ENCODE assay signal across 12 mouse cellular contexts in genomic region chr2:79760018-79760417, GRCm38 (mm10). TPM values are rescaled to one million over a fixed set of nuclear protein-coding genes. Genes with fewer than 3 reads are reported as not detected.
DNase-seq lines count a peak whose midpoint lies in the region; ATAC-seq and TF ChIP-seq lines count a peak whose summit lies in the region.
"Had no signal": no experiment of that assay in that cellular context is flagged by ENCODE, and none has a peak within 500 bp of the region (broad histone marks: within the 10 kb centered on the region; RNA-seq: fewer than 3 reads in every experiment).

No protein-coding gene starts in this region.

- H3K27me3 ChIP-seq in embryonic facial prominence, embryonic 14.5 days (replicated peaks; ENCODE audit: control insufficient read depth, insufficient read depth, low read length), result no peaks in the 10 kb centered on the region
- H3K27me3 ChIP-seq in midbrain, postnatal 0 days (ENCODE audit: insufficient read depth, low read length), result no peaks in the 10 kb centered on the region
- H3K27me3 ChIP-seq: limb, embryonic 12.5 days had no signal

- no peak overlapping the region; the same call in 1 of the 2 replicates for H3K27ac ChIP-seq in embryonic facial prominence, embryonic 14.5 days (replicated peaks; ENCODE audit: low read depth, low read length)
- H3K27ac ChIP-seq in midbrain, postnatal 0 days (ENCODE audit: low read depth, low read length), result no peak overlapping the region
- H3K27ac ChIP-seq: heart, embryonic 15.5 days; limb, embryonic 12.5 days had no signal

- WGBS in embryonic facial prominence, embryonic 14.5 days, result 58% methylated on average over 4 of the region's 4 CpGs
- 72% methylated on average over 4 of the region's 4 CpGs for WGBS in midbrain, postnatal 0 days

- ATAC-seq in embryonic facial prominence, embryonic 14.5 days (ENCODE audit: low read depth), result no peak
- no peak for ATAC-seq in midbrain, postnatal 0 days (ENCODE audit: low FRiP score)

- intact Hi-C loops in heart, postnatal 10 days (cut with DNase I), result no loop called here
- intact Hi-C loops in heart, postnatal 36 days (cut with DNase I), result no loop called here

- no peak overlapping the region for H3K4me2 ChIP-seq in embryonic facial prominence, embryonic 14.5 days (ENCODE audit: low read depth, low read length)
- H3K4me2 ChIP-seq in midbrain, postnatal 0 days (ENCODE audit: low read depth, low read length, poor library complexity, severe bottlenecking), result no peak overlapping the region
- H3K4me2 ChIP-seq: heart, embryonic 15.5 days; limb, embryonic 12.5 days had no signal

- H3K9me3 ChIP-seq in embryonic facial prominence, embryonic 14.5 days (ENCODE audit: control insufficient read depth, low read length), result no peaks in the 10 kb centered on the region
- H3K9me3 ChIP-seq in midbrain, postnatal 0 days (ENCODE audit: low read length), result no peaks in the 10 kb centered on the region
- H3K9me3 ChIP-seq: heart, embryonic 15.5 days; limb, embryonic 12.5 days had no signal

- DNase-seq in heart, postnatal 10 days, result peak; percentile 8 to 13
- DNase-seq in heart, adult 11 months, result no peak
- DNase-seq in embryonic facial prominence, embryonic 14.5 days (ENCODE audit: low spot score), result peak; percentile 30
- DNase-seq in heart, postnatal 36 days, result peak; percentile 7 to 16
- peak; percentile 28 for DNase-seq in right cerebral cortex, postnatal 14 days
- DNase-seq in thymus, postnatal 25 days, result no peak
- no peak for DNase-seq in midbrain, postnatal 0 days (ENCODE audit: low spot score)
- DNase-seq: cerebellum, adult 11 months; kidney, adult 9 months; thymus, postnatal 14 days had no signal

- H3K4me3 ChIP-seq in embryonic facial prominence, embryonic 14.5 days (ENCODE audit: low read depth, low read length), result no peak overlapping the region
- H3K4me3 ChIP-seq in midbrain, postnatal 0 days (ENCODE audit: low read depth, low read length), result no peak overlapping the region
- H3K4me3 ChIP-seq: heart, embryonic 15.5 days; limb, embryonic 12.5 days had no signal

- peaks cover 10% of the 10 kb centered on the region for H3K4me1 ChIP-seq in embryonic facial prominence, embryonic 14.5 days (ENCODE audit: control insufficient read depth, insufficient read depth, low read length)
- no peaks in the 10 kb centered on the region for H3K4me1 ChIP-seq in midbrain, postnatal 0 days (ENCODE audit: insufficient read depth, low read length)
- H3K4me1 ChIP-seq: heart, embryonic 15.5 days; limb, embryonic 12.5 days had no signal

- H3K36me3 ChIP-seq in embryonic facial prominence, embryonic 14.5 days (ENCODE audit: control insufficient read depth, insufficient read depth, low read length), result no peaks in the 10 kb centered on the region
- no peaks in the 10 kb centered on the region for H3K36me3 ChIP-seq in midbrain, postnatal 0 days (ENCODE audit: insufficient read depth, low read length)
- H3K36me3 ChIP-seq: heart, embryonic 15.5 days; limb, embryonic 12.5 days had no signal

- TF ChIP-seq CTCF in midbrain, postnatal 0 days (IDR thresholded peaks at IDR 0.05), result no peak

- no peak overlapping the region for H3K9ac ChIP-seq in embryonic facial prominence, embryonic 14.5 days (ENCODE audit: low read depth, low read length)
- H3K9ac ChIP-seq in midbrain, postnatal 0 days (replicated peaks; ENCODE audit: low read length, poor library complexity, severe bottlenecking), result no peak overlapping the region
- H3K9ac ChIP-seq: heart, embryonic 15.5 days; limb, embryonic 12.5 days had no signal

RNA-seq across cellular contexts. Expression of gene Ppp1r1c, which starts 52.4 kb away (rescaled TPM):
- under 1 TPM in 1 of 2 experiments, not detected in 1; 0.38 TPM for total RNA-seq in heart, postnatal 10 days (2021)
- 11.5 and 11.9 TPM in 2 replicates for polyA plus RNA-seq in embryonic facial prominence, embryonic 14.5 days (2014; fragmentation: Nextera tagmentation; extraction: Ambion mirVana)
- total RNA-seq in heart, postnatal 36 days (2021), result not detected
- total RNA-seq in midbrain, postnatal 0 days (2014; rRNA removed), result 3.7 and 7.4 TPM in 2 replicates
- 3.0 and 3.9 TPM in 2 replicates for polyA plus RNA-seq in midbrain, postnatal 0 days (2015; fragmentation: Nextera tagmentation; extraction: Ambion mirVana)

Comparison
In these comparisons a context has a peak if more than half of its experiments do, and no peak if none do; other contexts are left out.
1. DNase-seq: peak in heart, postnatal 10 days (2 of 2), embryonic facial prominence, embryonic 14.5 days (single experiment), heart, postnatal 36 days (2 of 2) and right cerebral cortex, postnatal 14 days (single experiment); none in heart, adult 11 months (single experiment), thymus, postnatal 25 days (single experiment) and midbrain, postnatal 0 days (single experiment).